Mouse (Mus musculus): ENCODE results near the gene Dpf3.

Gene Dpf3

DNA sequence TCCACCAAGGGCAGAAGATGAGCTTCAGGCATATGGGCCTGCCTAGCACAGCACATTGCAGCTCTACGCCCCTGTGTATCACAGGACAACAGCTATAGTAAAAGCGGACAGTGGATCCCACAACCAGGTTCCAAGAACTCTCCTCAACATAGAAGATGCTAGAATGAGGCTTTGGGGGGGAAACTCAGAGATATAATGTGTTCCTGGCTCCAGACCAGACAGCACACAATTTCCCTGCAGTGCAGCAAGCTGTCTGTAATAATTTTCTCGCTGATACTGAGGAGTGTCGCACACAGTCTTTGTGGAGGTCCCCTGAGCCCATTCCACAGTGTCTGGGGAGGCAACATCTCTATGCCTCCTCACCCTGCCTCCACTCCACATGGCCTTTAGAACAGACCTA lies 146.6 kb downstream of the Dpf3 start:
- no peak for DNase-seq (ENCODE audit: extremely low spot score)

DNA sequence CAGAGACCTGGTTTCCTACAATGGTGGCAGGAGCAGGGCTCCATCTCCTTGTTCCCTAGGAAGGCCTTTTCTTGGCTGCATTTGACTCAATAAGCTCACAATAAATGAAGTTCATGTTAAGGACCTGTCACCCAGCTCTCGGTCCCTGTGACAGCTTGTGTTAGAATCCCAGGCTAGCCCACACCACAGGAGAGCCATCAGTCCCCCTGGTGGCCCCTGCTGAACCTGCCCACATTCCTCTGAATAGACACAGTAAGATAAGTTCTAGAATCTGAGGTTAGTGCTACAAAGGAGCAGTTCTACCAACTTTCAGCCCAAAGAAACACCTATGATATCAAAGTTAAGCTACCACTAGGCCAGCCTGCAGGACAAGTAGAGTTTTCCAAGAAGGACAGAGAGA lies 149.2 kb downstream of the Dpf3 start:
- no peak for DNase-seq (ENCODE audit: extremely low spot score)

DNA sequence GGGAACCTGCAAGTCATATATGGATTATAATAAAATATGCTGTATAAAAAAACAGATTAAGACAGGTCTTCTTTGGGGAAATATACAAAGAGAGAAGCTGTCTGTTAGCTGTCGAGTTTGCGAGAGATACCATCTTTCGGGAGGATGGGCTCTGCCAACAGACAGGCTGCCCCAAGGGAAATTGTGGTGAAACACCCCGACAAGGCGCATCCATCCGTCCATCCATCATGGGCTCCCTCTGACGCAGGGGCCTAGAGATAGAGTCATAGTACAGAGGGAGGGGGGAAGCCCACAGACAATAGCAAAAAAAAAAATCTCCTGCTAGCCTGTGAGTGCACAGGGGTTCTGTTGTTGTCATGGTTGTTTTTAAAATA lies 149.8 kb downstream of the Dpf3 start:
- no peak for DNase-seq (ENCODE audit: extremely low spot score)

DNA sequence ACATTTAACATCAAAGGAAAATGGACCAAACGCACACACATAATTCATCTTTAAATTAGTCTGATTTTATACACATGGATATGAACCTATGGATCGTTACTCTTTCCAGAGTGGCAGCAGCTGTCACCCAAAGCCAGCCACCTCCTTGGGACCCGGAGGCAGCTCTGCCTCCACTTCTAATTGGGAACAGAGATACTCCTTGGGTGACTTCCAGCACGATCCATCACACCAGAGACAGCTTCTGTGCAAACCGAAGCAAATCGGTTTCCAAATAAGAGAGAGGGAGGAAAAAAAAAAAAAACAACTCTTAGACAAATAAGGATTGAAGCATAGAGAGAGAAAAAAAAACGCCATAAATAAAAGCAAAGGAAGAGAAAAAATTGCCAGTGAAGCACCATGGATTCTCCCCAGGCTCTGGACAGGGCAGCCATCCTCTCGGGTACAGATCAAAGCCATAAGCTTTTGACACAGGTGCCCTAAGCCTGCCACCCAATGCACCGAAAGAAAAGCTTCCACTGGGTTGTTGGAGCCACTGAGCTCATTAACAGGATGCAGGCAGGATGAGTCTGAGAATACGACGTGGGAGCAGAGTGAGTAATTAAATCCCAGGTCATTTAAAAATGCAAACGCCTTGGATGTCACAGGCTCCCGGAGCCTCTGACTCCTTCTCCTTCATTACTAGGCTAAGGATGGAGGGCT lies 150.3 kb downstream of the Dpf3 start:
- DNase-seq (ENCODE audit: extremely low spot score): no peak

DNA sequence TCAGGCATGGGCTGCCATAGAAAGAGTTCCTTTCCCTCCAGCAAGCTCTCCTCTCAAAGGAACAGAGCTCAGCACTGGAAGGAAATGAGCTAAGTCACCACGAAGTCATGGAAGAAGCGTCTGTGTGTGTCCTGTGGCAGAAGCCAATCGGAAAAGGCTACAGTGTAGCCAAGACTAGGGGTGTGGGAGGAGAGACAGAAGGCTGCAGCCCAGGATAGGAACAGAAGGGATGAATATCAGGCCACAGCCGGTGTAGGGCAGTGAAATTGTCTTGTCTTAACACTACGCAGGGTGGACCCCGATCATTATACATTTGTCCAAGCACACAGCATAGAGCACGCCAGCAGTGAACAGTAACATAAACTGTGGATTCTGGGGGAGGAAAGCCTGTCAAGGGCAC lies 157.5 kb downstream of the Dpf3 start:
- DNase-seq (ENCODE audit: extremely low spot score): no peak

GRCm38 (mm10) chr12:83328899-83329298 lies 158.6 kb downstream of the Dpf3 start:
- no peak for DNase-seq (ENCODE audit: extremely low spot score)

DNA sequence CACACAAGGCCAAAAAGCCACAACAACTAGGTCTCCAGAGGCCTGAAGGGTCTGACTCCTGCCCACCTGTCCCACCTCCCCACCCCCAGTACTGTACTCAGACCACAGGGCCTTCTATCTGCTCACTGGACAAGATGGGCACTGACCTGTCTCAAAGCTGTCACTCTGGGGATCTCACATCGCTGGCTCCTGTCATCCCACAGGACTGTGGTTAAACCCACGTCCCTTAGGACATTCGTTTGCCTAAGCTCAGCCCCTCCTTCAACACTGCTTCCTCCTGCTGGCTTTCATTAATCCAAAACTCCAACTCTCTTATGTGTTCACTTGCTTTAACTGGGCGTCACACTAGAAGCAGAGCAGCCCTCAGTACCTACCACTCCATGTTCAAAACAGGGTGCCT lies 159.0 kb downstream of the Dpf3 start:
- no peak for DNase-seq (ENCODE audit: extremely low spot score)

DNA sequence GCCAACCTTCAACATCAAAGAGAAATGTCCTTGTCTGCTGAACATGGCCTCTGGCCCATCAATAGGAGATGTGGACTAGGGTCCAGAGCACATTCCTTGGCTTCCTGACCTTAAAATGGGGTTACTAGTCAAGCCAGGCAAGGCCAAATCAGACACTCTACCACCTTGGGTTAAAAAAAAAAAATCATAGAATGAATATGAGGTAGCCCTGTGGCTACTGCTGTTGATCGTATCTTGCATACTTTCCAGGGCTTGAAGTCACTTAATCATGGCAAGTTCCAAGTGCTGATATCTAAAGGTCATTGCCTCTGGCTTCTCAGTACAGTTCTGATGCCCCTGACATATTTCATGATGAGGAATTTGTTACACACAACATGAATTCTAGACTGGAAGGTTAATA lies 160.1 kb downstream of the Dpf3 start:
- no peak for DNase-seq (ENCODE audit: extremely low spot score)

GRCm38 (mm10) chr12:83320725-83321124 lies 166.8 kb downstream of the Dpf3 start:
- DNase-seq (ENCODE audit: extremely low spot score): no peak

DNA sequence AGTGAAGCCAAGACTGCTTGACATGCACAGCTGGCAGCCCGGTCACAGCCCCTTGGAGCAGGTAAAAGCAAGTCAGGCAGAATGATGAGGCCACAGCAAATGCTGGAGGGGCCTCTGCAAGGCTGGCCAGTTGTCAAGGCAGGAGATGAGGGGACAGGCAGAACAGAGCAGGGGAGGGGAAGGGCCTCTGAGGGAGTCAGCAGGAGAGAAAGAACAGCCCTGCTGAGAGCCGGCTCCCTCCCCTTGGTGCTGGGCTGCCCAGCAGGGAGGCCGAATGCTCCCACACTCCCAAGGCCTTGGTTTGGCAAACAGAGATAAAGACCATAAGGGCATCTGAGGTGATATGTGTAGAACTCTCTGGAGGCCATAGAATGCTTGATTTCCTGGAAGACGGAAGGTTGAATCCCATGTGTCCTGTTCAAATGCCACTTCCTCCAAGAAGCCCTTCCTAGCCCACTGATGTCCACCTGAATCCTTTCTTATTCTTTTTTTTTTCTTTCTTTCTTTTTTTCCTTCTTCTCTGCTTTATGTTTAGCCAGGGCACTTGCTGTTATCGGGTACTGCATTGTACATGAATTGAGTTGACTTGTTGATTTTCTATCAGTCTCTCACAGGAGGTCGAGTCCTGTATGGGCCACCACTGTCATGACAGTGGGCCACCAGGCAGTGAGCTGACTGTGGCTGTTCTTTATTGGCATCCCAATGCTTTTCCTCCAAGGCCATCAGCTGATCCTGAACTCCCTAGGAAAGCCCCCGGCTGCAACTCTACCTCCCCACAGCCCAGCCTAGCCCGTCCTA lies 169.7 kb downstream of the Dpf3 start:
- DNase-seq (ENCODE audit: extremely low spot score): no peak

GRCm38 (mm10) chr12:83314666-83315065 lies 172.8 kb downstream of the Dpf3 start:
- DNase-seq (ENCODE audit: extremely low spot score): no peak

- no peak for DNase-seq (ENCODE audit: extremely low spot score)
Observed at GRCm38 (mm10) chr12:83312818-83313217, 174.7 kb downstream of the Dpf3 start.

- DNase-seq (ENCODE audit: extremely low spot score): no peak
Observed at GRCm38 (mm10) chr12:83310567-83310966, 176.9 kb downstream of the Dpf3 start.

- no peak for DNase-seq (ENCODE audit: extremely low spot score)
Observed at GRCm38 (mm10) chr12:83309031-83309804, 178.3 kb downstream of the Dpf3 start.

DNA sequence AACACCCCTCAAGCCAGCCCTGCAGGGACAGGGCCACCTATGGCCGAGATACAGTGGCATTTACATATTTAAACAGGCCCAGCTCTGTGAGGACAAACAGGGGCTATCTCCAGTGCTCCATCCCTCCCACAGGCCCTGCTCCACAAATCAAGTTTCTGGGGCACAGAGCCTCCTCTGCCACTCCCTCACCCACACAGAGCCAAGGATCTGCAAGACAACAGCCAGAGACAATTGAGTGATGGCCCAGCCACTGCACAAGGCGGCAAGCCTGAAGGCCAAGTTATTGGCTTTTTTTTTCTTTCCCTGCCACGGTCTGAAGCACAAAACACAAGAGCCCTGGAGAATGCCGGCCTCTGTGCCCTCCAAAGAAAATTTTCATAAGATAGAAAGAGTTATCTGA lies 178.9 kb downstream of the Dpf3 start:
- DNase-seq (ENCODE audit: extremely low spot score): no peak

- DNase-seq (ENCODE audit: extremely low spot score): no peak
Observed at GRCm38 (mm10) chr12:83303221-83303620, 184.3 kb downstream of the Dpf3 start.

GRCm38 (mm10) chr12:83302320-83303153 lies 185.0 kb downstream of the Dpf3 start:
- DNase-seq (ENCODE audit: extremely low spot score): peak; percentile 59

DNA sequence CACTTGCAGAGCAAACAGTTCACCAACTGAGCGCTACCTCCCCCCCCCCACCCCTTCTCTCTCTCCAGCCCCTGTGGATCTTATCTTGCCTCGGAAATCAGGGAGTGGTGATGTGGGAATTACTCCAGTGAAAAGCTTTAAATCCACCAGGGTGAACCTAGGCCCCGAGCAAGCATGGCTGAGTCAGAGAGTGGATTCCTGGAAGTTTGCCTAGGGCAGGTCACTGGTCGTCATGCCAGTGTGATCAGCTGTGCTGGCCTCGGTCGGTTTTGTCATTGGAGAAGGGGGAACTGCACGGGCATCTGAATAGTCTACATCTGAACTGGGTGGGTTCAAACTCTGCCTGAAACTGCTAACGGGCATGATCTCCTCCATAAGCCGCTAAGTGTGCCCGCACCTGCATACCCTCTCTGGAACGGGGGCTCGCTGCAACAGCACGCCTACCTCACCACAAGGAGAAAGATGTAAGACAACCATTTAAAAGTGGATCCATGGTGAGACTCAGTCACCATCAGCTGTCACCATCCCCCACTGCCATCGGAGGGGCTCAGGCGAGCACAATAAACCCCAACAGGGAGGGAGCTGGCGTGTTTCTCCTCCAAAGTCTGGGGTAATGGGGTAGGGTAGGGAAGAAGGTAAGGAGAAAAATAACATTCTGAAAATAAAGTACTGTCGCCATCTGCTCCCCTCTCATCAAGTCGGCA lies 185.7 kb downstream of the Dpf3 start:
- no peak for DNase-seq (ENCODE audit: extremely low spot score)

- DNase-seq (ENCODE audit: extremely low spot score): no peak
Observed at GRCm38 (mm10) chr12:83298358-83298757, 189.2 kb downstream of the Dpf3 start.

DNA sequence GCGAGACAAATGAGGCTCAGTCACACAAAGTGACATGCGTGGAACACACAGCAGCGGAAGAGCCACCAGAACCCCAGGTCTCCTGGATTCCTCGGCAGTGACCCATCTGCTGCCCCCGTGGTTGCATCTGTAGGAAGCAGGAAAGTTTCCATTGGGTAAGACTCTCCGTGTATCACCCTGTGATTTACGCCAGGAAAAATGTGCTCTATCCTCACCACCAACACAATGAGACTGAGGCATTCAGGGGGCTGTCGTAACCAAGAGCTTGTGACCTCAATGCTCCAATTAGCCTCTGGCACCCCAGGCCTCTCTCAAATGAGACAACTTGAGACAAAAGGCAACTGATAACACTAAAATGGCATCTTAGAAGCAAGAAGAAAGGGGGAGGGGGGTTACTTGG lies 192.5 kb downstream of the Dpf3 start:
- peak; percentile 17 for DNase-seq (ENCODE audit: extremely low spot score)

GRCm38 (mm10) chr12:83291915-83292314 lies 195.6 kb downstream of the Dpf3 start:
- no peak for DNase-seq (ENCODE audit: extremely low spot score)
